Mouse (Mus musculus) cerebellum, adult 2 months (tissue): Measurements from ENCODE around the gene D430041D05Rik.

Experiments used
- CTCF ChIP-seq: fragments of 200-500 bp; IDR thresholded peaks from 2 replicates; pipeline ENCODE4 v1.5.1; 2011; ENCODE audit warnings: low read depth, mild to moderate bottlenecking, control low read depth, low read length, moderate library complexity, borderline replicate concordance; ENCODE audit not compliant: insufficient read depth
- POLR2A ChIP-seq: fragments of 200-500 bp; IDR thresholded peaks from 2 replicates; pipeline ENCODE4 v1.6.1; 2011; ENCODE audit warnings: low read length, control low read depth, borderline replicate concordance; ENCODE audit not compliant: insufficient read depth

DNA sequence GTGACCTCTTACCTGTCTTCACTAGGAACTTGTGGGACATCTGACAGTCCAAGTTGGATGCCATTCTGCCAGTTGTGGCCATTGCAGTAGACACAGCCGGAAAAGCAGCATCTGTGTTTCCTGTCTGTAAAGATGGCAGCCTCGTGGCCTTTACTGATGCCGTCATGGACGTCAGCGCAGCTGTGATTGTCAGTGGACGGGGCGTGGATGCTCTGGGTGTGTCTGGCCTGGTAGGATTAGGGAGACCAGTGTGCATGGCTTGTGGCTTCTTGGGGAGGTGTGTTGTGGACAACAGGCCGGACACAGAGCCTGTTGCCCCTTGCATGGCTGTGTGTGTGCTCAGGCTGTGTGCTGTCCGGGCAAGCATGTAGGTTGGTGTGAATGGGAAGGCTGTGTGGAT, 155.9 kb downstream of the D430041D05Rik start:
- TF ChIP-seq CTCF (no peak), POLR2A (no peak)
